Mouse (Mus musculus): ENCODE measurements at regions not wholly inside any gene's neighbourhood (a gene's known extent, or its start where the extent isn't known, plus 50 kb on each side); places are given as distances from the start of the nearest gene placed in this dataset.

DNA sequence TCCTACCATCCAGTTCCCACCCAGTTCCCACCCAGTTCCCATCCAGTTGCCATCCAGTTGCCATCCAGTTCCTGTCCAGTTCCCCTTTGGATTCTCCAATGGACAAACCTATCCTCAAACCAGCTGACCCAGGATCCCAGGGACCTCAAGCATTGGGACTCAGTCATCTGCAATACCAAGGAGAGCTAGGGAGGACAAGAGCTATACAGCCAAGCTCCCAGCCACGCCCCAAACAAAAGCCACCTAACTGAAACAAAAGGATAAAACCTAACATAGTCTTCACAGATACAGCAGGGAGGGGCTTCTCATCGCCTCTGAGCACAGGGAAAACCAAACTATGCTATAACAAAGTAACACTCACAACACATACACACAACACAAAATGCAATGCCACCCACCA, 145.6 kb upstream of the Nfe2l3 start:
- no peak for TF ChIP-seq POLR2A (IDR thresholded peaks at IDR 0.05; ENCODE audit: low read depth, low read length)
- no peak for TF ChIP-seq CTCF (IDR thresholded peaks at IDR 0.05; ENCODE audit: extremely low read depth, insufficient read length, insufficient replicate concordance, low read depth, low read length)

Data from small intestine, adult 2 months (tissue).